27 mouse cellular contexts compared by ENCODE assay signal in the genomic region with DNA sequence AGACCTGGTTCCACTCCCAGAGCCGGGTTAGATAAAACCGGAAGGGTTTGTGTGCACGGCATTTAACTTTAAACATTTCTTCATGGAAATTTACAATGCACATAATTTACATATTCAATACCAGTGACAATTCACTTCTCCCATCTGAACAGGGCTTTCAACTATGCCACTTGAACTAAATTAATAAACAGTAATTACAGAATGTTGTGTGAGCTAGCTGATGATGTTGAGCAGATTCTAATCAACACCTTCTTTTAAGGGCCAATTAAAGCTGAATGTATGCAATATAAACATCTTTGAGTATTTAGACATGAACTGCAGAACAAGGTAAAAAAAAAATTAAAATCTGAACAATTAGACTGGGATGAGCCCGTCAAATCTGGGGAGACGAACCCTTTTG.
"Had no signal": no experiment of that assay in that cellular context is flagged by ENCODE, and none has a peak within 500 bp of the region (broad histone marks: within the 10 kb centered on the region; RNA-seq: fewer than 3 reads in every experiment).

No protein-coding gene starts in this region.

- H3K9me3 ChIP-seq: heart, embryonic 10.5 days; heart, embryonic 12.5 days; hindbrain, embryonic 10.5 days; hindbrain, embryonic 12.5 days; intestine, embryonic 15.5 days; limb, embryonic 13.5 days; limb, embryonic 15.5 days; liver, embryonic 12.5 days had no signal

- ATAC-seq: hindbrain, embryonic 16.5 days; inflammation-experienced regulatory T-cells, adult 6 months; intestine, embryonic 15.5 days; intestine, postnatal 0 days; liver, embryonic 12.5 days had no signal

- H3K4me1 ChIP-seq: heart, embryonic 10.5 days; heart, embryonic 12.5 days; hindbrain, embryonic 10.5 days; hindbrain, embryonic 12.5 days; intestine, embryonic 15.5 days; limb, embryonic 15.5 days; liver, embryonic 12.5 days had no signal

- H3K27ac ChIP-seq: gastrocnemius, adult 2 months; heart, embryonic 10.5 days; hindbrain, embryonic 10.5 days; hindbrain, embryonic 12.5 days; hindbrain, embryonic 14.5 days; intestine, embryonic 15.5 days; kidney, postnatal 0 days; limb, embryonic 13.5 days; limb, embryonic 15.5 days; liver, embryonic 12.5 days; liver, embryonic 14.5 days had no signal

- H3K4me2 ChIP-seq: heart, embryonic 12.5 days; hindbrain, embryonic 12.5 days; hindbrain, embryonic 14.5 days; intestine, embryonic 15.5 days; limb, embryonic 13.5 days; limb, embryonic 15.5 days; liver, embryonic 12.5 days had no signal

- H3K9ac ChIP-seq: heart, embryonic 12.5 days; hindbrain, embryonic 12.5 days; hindbrain, embryonic 14.5 days; intestine, embryonic 15.5 days; limb, embryonic 13.5 days; limb, embryonic 15.5 days; liver, embryonic 12.5 days; liver, embryonic 14.5 days had no signal

- H3K4me3 ChIP-seq: gastrocnemius, adult 2 months; heart, embryonic 10.5 days; heart, embryonic 12.5 days; hindbrain, embryonic 10.5 days; hindbrain, embryonic 12.5 days; intestine, embryonic 15.5 days; limb, embryonic 13.5 days; limb, embryonic 15.5 days; liver, embryonic 12.5 days had no signal

- H3K36me3 ChIP-seq: heart, embryonic 10.5 days; heart, embryonic 12.5 days; hindbrain, embryonic 10.5 days; hindbrain, embryonic 12.5 days; intestine, embryonic 15.5 days; limb, embryonic 13.5 days; limb, embryonic 15.5 days; liver, embryonic 12.5 days had no signal

- H3K27me3 ChIP-seq: heart, embryonic 12.5 days; hindbrain, embryonic 12.5 days; intestine, embryonic 15.5 days; limb, embryonic 13.5 days; limb, embryonic 15.5 days; liver, embryonic 12.5 days had no signal

- DNase-seq: gastrocnemius, adult 2 months; gastrocnemius, postnatal 10 days; gastrocnemius, postnatal 25 days; heart, adult 18-20 months; heart, postnatal 10 days; heart, postnatal 4 days; kidney, adult 18-20 months; kidney, adult 8-10 months; kidney, postnatal 14 days; kidney, postnatal 36 days; layer of hippocampus, adult 9-11 months; layer of hippocampus, postnatal 36 days; left cerebral cortex, postnatal 4 days had no signal
